Mouse (Mus musculus): ENCODE measurements around the gene Tgoln1. TPM values are rescaled to one million over a fixed set of nuclear protein-coding genes. Genes with fewer than 3 reads are reported as not detected.

Tgoln1 gene
- polyA plus RNA-seq, 1 experiment from 2014 or later: 21.9 TPM

DNA sequence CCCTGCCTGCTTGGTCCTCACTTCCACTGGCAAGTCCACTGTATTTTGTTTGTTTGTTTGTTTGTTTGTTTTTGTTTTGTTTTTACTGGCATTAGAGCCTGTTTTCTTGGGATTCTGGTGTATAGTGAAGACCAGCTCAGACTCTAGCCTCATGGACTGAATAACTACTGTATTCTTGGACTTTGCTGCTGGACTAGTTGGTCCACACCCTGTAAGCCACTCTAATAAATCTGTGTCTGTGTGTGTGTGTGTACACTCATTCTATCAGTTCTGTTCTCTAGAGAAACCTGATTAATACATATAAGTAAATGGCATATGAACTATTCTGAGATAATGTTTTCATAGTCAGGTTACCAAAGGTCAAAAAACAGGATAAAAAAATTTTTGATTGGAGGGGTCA, 26.7 kb downstream of the Tgoln1 start:
- no peak overlapping the region for H3K9ac ChIP-seq
- H3K36me3 ChIP-seq: peaks cover 20% of the 10 kb centered on the region
- no peak overlapping the region for H3K4me2 ChIP-seq
- no peak overlapping the region for H3K4me3 ChIP-seq
- no peak overlapping the region for H3K27ac ChIP-seq
- no peaks in the 10 kb centered on the region for H3K9me3 ChIP-seq
- ATAC-seq (ENCODE audit: insufficient number of reproducible peaks, insufficient read depth, low FRiP score, low TSS enrichment, low read depth): no peak
- no peaks in the 10 kb centered on the region for H3K27me3 ChIP-seq
- H3K4me1 ChIP-seq: no peaks in the 10 kb centered on the region

GRCm38 (mm10) chr6:72588307-72588706, 28.5 kb downstream of the Tgoln1 start:
- Histone ChIP-seq H3K4me1 (no peaks in the 10 kb centered on the region), H3K27ac (no peak overlapping the region), H3K27me3 (no peaks in the 10 kb centered on the region), H3K9me3 (no peaks in the 10 kb centered on the region), H3K36me3 (peaks cover 28% of the 10 kb centered on the region), H3K4me2 (no peak overlapping the region), H3K4me3 (no peak overlapping the region), H3K9ac (no peak overlapping the region)
- no peak for ATAC-seq (ENCODE audit: insufficient number of reproducible peaks, insufficient read depth, low FRiP score, low TSS enrichment, low read depth)

GRCm38 (mm10) chr6:72586701-72587100, 30.1 kb downstream of the Tgoln1 start:
- Histone ChIP-seq H3K36me3 (peaks cover 25% of the 10 kb centered on the region), H3K4me2 (no peak overlapping the region), H3K27me3 (no peaks in the 10 kb centered on the region), H3K9me3 (no peaks in the 10 kb centered on the region), H3K27ac (no peak overlapping the region), H3K4me1 (no peaks in the 10 kb centered on the region), H3K4me3 (no peak overlapping the region), H3K9ac (no peak overlapping the region)
- no peak for ATAC-seq (ENCODE audit: insufficient number of reproducible peaks, insufficient read depth, low FRiP score, low TSS enrichment, low read depth)
- WGBS: 72% methylated on average over 3 of the region's 3 CpGs

DNA sequence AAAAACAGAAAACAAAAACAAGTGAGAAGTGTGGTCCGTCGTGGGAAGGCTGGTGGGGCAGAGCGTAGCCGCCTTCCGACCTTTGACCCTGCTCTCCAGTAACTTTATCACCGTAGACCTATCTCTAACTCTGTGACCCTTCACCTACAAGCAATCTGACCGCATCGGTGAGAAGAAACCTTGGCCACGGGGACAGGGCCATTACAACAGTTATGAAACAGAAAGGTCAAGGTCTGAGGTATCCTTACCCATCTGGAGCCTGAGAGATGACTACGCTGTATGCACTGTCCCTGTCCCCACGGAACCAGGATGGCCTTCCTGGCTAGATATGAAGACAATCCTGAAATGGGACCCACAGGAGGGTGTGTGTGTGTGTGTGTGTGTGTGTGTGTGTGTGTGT, 32.6 kb downstream of the Tgoln1 start:
- no peaks in the 10 kb centered on the region for H3K4me1 ChIP-seq
- 0 out of 2 replicates have a peak, but pooled peaks have one; percentile 10 for ATAC-seq (ENCODE audit: insufficient number of reproducible peaks, insufficient read depth, low FRiP score, low TSS enrichment, low read depth)
- WGBS: 77% methylated on average over 11 of the region's 11 CpGs

GRCm38 (mm10) chr6:72583211-72583839, 33.5 kb downstream of the Tgoln1 start:
- ATAC-seq (ENCODE audit: insufficient number of reproducible peaks, insufficient read depth, low FRiP score, low TSS enrichment, low read depth): no peak
- Histone ChIP-seq H3K9me3 (no peaks in the 10 kb centered on the region), H3K4me2 (no peak overlapping the region), H3K27me3 (no peaks in the 10 kb centered on the region), H3K27ac (no peak overlapping the region), H3K4me1 (no peaks in the 10 kb centered on the region), H3K36me3 (peaks cover 31% of the 10 kb centered on the region), H3K9ac (no peak overlapping the region), H3K4me3 (no peak overlapping the region)
- WGBS: 82% methylated on average over 4 of the region's 4 CpGs

More for the DNA sequence above, 32.6 kb downstream of the Tgoln1 start:
- Histone ChIP-seq H3K36me3 (peaks cover 30% of the 10 kb centered on the region), H3K9me3 (no peaks in the 10 kb centered on the region), H3K9ac (no peak overlapping the region), H3K27me3 (no peaks in the 10 kb centered on the region), H3K4me2 (no peak overlapping the region), H3K4me3 (no peak overlapping the region), H3K27ac (no peak overlapping the region)

GRCm38 (mm10) chr6:72581625-72582382, 35.0 kb downstream of the Tgoln1 start:
- no peak overlapping the region for H3K9ac ChIP-seq
- no peak for ATAC-seq (ENCODE audit: insufficient number of reproducible peaks, insufficient read depth, low FRiP score, low TSS enrichment, low read depth)
- no peak overlapping the region for H3K4me2 ChIP-seq
- H3K36me3 ChIP-seq: peaks cover 29% of the 10 kb centered on the region
- H3K4me3 ChIP-seq: no peak overlapping the region
- no peaks in the 10 kb centered on the region for H3K27me3 ChIP-seq
- H3K9me3 ChIP-seq: no peaks in the 10 kb centered on the region
- WGBS: 68% methylated on average over 11 of the region's 11 CpGs
- H3K27ac ChIP-seq: no peak overlapping the region
- H3K4me1 ChIP-seq: no peaks in the 10 kb centered on the region

DNA sequence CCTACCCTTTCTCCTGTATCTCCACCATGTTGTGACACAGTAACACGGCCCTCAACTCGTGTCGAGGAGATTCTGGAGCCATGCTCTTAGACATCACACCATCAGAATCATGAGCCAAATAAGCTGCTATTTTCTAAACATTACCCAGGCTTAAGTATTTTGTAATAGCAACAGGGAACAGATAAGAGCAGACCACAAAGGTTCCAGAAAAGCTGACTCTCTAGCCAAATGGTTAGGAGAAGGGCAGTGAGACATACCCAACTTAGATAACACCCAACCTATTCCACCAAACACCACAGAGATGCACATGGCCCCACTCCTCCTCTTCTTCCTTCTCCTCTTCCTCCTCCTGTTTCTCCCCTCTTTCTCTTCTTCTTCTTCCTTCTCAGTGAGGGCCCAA, 40.8 kb downstream of the Tgoln1 start:
- no peak overlapping the region for H3K4me2 ChIP-seq
- H3K4me1 ChIP-seq: no peaks in the 10 kb centered on the region
- H3K9me3 ChIP-seq: no peaks in the 10 kb centered on the region
- no peaks in the 10 kb centered on the region for H3K27me3 ChIP-seq
- no peak overlapping the region for H3K9ac ChIP-seq
- H3K36me3 ChIP-seq: peaks cover 35% of the 10 kb centered on the region
- H3K27ac ChIP-seq: no peak overlapping the region
- 88% methylated on average over 3 of the region's 3 CpGs for WGBS
- ATAC-seq (ENCODE audit: insufficient number of reproducible peaks, insufficient read depth, low FRiP score, low TSS enrichment, low read depth): no peak
- no peak overlapping the region for H3K4me3 ChIP-seq

- no peak for ATAC-seq (ENCODE audit: insufficient number of reproducible peaks, insufficient read depth, low FRiP score, low TSS enrichment, low read depth)
- H3K9me3 ChIP-seq: no peaks in the 10 kb centered on the region
Measured at GRCm38 (mm10) chr6:72571826-72572225, 45.0 kb downstream of the Tgoln1 start.

GRCm38 (mm10) chr6:72570644-72571397, 46.0 kb downstream of the Tgoln1 start:
- no peak overlapping the region for H3K4me2 ChIP-seq
- H3K27me3 ChIP-seq: no peaks in the 10 kb centered on the region
- H3K9ac ChIP-seq: no peak overlapping the region
- H3K36me3 ChIP-seq: peaks cover 31% of the 10 kb centered on the region
- WGBS: 88% methylated on average over 10 of the region's 10 CpGs
- 0 out of 2 replicates have a peak, but pooled peaks cover under 1% of the 10 kb centered on the region for H3K4me1 ChIP-seq
- H3K4me3 ChIP-seq: no peak overlapping the region
- ATAC-seq (ENCODE audit: insufficient number of reproducible peaks, insufficient read depth, low FRiP score, low TSS enrichment, low read depth): no peak
- no peak overlapping the region for H3K27ac ChIP-seq
- no peaks in the 10 kb centered on the region for H3K9me3 ChIP-seq

More at GRCm38 (mm10) chr6:72571826-72572225, 45.0 kb downstream of the Tgoln1 start:
- H3K36me3 ChIP-seq: peaks cover 37% of the 10 kb centered on the region
- no peak overlapping the region for H3K4me2 ChIP-seq
- no peaks in the 10 kb centered on the region for H3K4me1 ChIP-seq
- H3K4me3 ChIP-seq: no peak overlapping the region
- WGBS: 22% methylated on average over 3 of the region's 3 CpGs
- H3K27ac ChIP-seq: no peak overlapping the region
- no peak overlapping the region for H3K9ac ChIP-seq
- no peaks in the 10 kb centered on the region for H3K27me3 ChIP-seq

DNA sequence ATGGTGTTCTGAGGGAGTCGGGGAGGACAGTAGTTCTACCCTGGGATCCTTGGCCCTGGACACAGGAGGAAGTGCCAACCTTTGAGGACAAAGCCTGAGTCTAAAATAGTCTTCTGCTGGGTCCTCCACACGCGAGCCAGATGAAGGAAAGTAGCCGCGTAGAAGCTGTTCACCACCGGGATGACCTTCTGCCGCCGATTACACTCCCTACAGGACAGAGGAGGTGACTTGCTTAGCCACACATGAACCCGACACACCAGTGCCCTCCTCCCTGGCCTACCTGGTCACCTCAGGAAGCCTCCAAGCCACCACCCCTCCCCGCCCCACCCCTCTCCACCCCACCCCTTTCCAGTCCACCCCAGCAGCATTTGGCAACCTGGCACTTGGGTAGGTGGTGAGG, 48.1 kb downstream of the Tgoln1 start:
- ATAC-seq (ENCODE audit: insufficient number of reproducible peaks, insufficient read depth, low FRiP score, low TSS enrichment, low read depth): no peak
- Histone ChIP-seq H3K4me3 (no peak overlapping the region), H3K9me3 (no peaks in the 10 kb centered on the region), H3K4me1 (0 out of 2 replicates have a peak, but pooled peaks cover 5% of the 10 kb centered on the region), H3K4me2 (no peak overlapping the region), H3K36me3 (peaks cover 17% of the 10 kb centered on the region; the same call in 1 of the 2 replicates), H3K27ac (no peak overlapping the region), H3K27me3 (no peaks in the 10 kb centered on the region), H3K9ac (no peak overlapping the region)
- WGBS: 88% methylated on average over 10 of the region's 10 CpGs

DNA sequence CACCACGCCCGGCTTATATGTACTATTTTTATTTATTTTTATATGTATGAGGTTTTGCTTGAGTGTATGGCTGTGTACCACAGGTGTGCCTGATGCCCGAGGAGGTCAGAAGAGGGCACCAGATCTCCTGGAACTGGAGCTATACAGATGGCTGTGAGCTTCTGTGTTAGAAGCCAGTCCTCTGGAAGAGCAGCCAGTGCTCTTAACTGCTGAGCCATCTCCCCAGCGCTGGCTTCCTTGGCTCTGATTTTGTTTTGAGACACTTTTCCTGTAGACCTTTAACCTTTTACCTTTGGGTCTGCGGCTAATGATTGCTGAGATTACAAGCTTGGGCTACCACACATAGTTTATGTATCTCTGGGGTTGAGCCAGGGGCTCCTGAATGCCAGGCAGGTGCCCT, 49.3 kb downstream of the Tgoln1 start:
- peaks cover 11% of the 10 kb centered on the region for H3K4me1 ChIP-seq
- H3K9ac ChIP-seq: no peak overlapping the region
- 85% methylated on average over 5 of the region's 5 CpGs for WGBS
- no peak overlapping the region for H3K27ac ChIP-seq
- no peak overlapping the region for H3K4me2 ChIP-seq
- no peaks in the 10 kb centered on the region for H3K9me3 ChIP-seq
- ATAC-seq (ENCODE audit: insufficient number of reproducible peaks, insufficient read depth, low FRiP score, low TSS enrichment, low read depth): no peak
- no peak overlapping the region for H3K4me3 ChIP-seq
- peaks cover 17% of the 10 kb centered on the region; the same call in 1 of the 2 replicates for H3K36me3 ChIP-seq
- no peaks in the 10 kb centered on the region for H3K27me3 ChIP-seq

Measured in embryonic facial prominence, embryonic 13.5 days (tissue).